Mouse (Mus musculus) urinary bladder, adult 18-20 months (tissue): ENCODE measurements around the gene Nfic.
A peak's percentile ranks its signal among the peaks of the same experiment; 100 is the strongest.

Source experiments
- DNase-seq, 2 experiments: peaks; one replicate each; pipeline ENCODE4 v3.0.0; 2022; ENCODE audit warnings: low spot score in 2 of 2, mixed read lengths in 2 of 2

The Nfic gene

DNA sequence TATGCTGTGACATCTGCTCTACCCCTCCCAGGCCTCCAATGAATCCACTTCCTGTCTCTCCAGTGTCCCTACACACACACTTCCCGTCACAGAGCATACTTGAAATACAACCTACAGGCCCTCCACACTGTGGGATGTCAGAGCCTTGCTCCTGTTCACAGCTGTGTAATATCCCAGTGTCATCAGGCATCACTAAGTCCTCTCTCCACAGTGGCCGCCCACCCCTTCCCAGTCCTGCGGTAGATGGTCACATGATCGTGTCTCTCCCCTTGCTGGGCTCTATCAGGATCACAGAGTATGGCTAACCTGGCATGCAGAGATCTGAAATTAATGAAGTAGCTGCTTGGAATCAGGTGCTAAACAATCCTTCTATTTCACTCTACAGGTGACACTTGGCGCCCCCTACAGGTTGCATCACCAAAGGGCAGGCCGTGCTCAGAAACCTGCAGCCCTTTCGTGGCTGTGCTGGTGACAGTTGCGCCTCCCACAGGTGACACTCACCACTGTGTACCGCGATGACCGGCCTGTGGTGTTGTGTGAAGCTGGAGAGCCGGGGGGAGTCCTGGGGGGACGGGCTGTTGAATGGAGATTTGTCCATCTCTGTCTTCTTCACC lies 49.7 kb downstream of the Nfic start:
- no peak for DNase-seq

DNA sequence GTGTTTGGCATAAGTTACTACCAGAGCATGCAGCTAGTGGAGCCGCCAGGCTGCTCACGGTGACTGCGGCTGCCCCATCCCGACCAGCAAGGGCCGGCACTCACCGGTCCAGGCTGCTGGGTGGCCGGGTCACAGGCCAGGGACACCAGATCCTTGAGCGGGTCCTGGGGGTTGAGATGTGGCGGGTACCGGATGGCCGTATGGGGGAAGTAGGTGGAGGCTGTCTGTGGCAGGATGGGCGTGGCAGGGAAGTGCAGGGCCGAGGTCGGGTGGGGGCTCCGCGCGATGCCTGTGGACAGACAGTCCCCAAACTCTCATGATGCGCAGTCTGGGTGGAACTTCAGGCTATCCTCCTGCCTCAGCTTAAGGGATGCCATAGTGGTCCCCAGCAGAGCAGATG lies 50.7 kb downstream of the Nfic start:
- no peak for DNase-seq

DNA sequence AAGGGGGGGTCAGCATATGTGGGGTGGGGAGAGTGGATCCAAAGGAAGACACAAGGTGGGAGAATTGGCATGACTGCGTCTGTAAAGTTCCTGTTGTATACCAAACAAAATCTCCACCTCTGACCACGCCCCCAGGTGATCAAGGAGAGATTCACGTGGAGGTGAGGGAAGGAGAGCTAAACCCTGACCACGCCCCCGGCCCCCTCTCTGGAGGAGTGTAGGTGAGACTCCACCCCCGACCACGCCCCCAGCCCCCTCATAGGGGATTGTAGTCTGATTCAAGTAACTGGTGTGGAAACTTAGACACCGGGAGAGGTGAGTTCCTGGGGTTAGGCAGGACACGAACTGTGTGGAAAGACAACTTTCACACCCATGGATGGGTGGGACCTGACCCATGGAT lies 51.4 kb downstream of the Nfic start:
- DNase-seq = no peak

DNA sequence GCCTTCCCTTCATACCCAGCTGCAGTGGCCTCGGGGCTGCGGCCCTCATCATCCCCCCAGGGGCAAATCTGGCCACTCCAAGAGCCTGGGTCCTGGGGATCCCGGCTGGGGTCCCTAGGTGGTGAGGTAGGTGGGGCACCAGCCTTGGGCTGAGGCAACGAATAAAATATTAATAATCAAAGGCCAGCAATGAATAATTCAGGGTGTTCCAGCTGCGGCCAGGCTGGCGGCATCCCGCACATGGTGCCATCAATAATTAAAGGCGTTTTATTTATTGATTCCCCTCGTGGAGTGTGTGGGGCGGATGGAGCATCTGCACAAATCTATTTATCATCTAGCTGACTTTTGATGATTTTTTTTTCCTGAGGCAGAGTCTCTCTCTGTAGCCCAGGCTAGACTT lies 51.9 kb downstream of the Nfic start:
- no peak for DNase-seq

DNA sequence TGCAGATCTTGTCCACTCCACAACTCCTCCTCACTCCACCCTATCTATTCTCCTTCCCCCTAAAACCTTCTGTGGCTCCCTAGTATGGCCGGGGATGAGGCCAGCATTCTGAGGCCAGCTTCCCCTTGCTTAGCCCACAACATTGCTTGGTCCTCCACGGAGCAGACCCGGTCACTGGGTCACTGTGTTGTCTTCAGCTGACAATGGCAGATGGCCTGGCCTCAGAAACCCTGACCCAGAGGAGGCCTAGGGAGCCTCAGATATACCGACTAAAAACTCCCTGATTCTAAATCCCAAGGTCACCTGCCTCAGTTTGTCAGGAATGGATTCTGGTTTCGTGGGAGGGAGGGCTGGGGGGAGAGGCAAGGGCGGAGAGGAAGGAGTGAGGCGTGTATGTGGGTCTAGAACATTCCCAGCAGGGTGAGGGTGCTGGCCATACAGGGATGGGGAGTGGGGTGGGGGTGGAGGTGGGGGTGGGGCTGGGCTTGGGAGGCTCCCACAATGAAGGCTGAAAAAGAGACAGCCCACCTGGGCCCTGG lies 53.1 kb downstream of the Nfic start:
- no peak for DNase-seq

DNA sequence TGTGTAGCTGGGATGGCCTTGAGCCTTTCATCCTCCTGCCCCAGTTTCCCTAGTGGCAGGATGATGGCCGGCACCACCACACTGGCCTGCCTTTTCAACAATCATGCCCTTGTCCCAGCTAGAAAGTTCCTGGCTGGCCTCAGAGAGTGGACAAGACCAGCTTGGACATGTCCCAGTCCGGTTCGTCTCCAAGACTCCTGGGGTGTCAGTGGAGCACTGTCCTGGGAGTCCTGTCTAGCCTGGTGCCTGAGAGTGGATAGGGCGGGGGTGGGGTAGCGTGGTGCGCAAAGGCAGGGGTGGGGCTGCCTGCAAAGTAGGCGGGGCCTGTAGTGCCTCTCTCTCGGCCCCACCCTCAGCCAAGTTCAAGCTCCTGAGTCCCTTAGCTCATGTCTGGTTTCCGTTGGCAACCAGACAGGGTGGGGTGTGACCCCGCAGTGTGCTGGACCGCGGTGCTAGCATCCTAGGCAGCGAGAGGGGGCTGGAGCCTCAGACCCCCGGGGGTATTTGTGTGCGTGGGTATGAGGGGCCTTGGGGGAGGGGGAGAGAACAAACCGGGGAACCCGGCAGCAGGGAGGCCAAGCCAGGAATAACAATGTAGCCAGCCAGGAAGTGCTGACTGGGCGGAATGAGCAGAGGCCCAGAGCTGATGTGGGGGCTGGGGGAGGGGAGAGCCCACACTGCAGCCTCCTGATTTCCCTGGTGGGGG lies 53.8 kb downstream of the Nfic start:
- DNase-seq = peak in 1 of 2 experiments; percentile 74

DNA sequence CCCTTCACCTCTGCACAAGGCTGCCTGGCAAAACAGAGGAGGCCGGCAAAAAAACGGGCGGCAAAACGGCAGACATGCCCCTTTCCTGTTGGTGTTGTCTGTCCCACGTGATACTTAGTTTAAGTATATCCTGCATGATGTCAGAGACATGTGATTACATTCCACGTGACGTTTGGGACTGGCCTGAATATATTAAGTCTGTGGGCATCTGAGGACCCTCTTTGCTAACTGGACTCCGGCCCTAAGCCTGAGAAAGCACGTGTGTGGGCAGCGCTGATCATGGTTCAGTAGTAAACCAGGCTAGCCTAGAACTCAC lies 54.3 kb downstream of the Nfic start:
- no peak for DNase-seq

DNA sequence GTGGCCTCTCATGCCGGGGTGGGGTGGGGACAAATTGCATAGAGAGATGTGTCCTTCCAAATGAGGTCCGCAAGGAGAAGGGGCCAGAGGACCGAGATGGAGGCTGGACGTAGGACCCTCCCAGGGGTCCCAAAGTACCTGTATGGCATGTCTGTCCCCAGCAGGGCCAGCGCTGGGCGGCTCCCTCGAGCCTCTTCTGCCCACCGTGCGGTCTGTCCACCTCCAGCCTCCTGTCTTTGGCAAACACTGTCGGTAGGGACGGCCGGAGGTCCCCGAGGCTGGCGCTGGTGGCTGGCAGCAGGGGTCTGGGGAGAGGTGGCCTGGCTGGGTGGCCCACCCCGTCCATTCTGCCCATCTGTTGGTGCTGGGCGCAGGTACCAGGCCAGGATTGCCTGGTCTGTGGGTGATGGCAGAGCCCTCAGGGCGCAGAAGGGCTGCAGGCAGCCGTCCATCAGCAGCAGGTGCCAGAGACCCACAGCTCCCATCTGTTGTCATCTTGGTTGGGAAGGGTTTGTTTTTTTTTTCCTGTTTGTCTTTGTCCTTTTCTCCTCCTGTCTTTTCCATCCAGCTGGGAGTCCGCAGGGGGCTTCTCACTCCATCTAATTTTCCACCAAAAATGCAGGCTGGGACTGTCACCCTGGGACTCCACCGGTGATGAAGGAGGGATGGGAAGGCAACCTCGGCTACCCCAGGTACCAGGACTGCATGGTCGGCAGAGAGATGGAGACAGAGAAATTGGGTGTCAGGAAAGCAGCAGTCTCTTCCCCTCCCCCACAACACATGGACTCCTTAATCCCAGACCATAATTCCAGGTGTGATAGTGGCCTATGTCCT lies 54.8 kb downstream of the Nfic start:
- no peak for DNase-seq

DNA sequence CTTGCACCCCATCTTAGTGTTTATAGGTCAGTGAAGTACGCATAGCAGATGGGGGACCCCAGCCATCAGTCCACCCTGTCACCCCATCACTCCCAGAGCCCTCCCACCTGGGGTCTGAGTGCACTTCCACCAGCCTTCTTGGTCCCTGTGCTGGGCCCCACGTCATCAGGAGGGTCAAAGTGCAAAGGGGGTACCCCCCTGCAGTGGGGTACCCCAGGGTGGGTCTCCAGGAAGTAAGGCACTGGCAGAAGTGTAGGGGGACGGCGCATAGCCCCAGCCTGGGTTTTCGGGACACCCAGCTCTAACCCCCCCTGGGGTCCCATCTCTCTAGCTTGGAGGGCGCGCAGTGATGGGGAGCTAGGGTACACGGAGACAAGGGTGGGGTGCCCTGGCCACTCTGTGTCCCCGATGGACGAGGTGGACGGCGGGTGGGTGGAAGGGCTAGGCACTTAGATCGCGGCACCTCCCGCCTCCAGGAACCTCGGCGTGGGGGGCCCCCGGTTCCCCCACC lies 55.6 kb downstream of the Nfic start:
- no peak for DNase-seq

DNA sequence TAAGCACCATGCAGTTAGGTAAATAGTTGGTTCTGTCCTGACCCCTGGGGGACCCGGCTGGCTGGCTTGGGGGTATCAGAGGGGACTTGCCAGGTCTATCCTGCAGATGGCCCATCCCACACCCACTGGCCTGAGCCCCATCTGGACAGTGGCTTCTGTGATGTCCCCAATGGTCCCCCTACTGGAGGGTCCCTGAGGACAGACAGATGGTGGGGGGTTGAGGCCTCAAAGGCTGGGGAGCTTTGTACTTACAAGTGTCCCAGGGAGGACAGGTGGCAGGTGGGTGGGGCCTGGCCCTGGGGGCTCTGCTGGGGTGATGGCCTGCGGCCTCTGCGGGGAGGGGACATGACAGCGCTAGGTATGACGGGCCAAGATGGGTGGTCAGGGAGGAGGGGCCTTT lies 56.1 kb downstream of the Nfic start:
- no peak for DNase-seq

DNA sequence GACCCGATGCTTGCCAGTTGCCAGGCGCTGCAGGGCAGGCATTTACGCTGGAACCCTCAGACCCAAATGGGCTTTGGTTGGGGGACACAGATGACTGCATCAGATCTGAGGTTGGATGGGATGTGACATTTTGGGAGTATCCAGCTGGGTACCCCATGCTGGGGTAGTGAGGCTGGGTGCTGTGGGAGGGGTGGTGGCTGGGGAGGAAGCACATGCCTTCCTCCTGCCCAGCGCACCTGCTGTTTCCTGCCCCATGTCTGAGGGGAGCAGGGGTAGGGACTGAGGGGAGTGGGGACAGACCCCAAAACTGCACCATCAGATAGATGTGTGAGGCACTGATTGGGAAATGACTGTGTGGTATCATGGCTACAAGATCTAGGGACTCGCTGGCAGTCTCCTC lies 58.7 kb downstream of the Nfic start:
- no peak for DNase-seq

DNA sequence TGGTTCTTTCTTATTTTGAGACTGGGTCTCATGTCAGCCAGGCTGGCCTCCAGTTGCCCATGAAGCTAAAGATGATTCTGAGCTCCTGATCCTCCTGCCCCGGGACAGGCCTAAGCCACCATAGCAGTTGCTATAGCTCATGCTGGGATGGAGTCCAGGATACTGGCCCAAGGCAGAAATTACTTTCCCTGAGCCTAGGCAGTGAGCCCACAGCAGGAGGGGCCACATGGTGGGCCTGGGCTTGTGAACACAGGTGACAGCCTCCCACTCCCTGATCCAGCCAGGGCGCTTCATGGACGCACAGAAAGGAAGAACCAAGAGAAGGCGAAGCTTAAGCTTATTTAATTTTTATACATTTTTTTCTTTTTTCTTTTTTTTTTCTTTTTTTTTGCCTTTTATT lies 59.6 kb downstream of the Nfic start:
- no peak for DNase-seq

DNA sequence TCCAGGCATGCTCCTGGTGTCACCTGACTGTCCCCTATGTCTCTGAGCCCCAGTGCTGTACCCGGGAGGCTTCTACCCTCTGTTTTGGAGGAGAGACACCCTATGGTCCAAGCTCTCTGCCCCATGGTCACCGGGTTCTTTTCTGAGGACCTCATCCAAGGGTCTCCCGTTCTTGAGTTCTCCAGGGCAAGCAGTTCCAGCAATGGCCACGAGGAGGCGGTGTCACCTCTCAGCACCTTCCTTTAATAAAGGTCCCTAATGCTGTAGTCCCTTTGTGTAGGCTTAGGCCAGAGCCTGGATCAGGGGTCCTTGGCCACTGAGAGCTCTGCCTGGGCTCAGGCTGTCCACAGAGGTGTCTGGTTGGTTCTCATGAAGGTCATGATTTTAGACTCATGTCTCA lies 60.3 kb downstream of the Nfic start:
- no peak for DNase-seq

DNA sequence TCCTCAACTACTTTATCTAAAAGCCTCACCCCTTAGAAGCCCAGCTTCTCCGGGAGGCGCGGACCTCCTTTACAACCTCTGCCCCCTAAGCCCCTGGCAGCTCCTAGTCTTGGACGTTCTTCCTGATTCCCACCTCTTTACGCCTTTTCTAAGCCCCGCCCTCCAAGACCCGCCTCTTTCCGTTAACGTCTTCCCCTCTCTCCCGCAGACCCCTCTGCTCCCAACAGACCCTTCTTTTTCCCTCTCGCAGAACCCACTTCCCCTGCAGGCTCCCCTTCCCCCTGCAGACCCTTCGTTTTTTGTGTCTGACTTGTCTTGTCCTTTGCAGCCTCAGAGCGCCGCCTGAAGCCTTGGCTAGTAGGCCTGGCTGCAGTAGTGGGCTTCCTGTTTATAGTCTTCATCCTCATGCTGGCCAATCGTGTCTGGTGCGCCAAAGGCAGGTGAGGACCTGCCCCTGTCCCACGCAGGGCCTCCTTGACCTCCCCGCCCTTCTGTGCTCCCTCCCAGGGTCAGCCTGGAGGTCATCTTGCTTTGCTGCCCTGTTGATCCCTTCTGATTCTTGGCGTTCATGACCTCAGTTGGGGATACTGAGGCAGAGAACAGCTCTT lies 61.9 kb downstream of the Nfic start:
- no peak for DNase-seq

DNA sequence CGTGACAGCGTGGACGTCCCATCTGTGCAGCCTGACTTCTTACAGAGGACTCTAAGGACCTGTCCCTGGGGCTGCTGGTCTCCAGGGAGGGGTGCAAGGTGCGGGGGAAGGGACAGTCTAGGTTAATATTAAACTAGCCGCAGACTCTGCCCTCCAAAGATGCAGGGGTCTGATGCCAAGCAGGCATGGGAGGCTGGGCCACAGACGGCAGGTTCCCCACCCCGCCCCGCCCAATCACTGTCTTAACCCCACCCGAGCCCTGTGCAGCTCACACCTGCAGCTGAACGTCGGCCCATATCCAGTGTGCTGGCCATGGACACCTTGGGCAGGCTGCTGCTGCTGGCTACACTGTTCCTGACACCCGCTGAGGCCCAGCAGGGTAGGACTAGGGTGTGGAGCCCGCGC lies 62.7 kb downstream of the Nfic start, which contains the start of gene Smim24:
Smim24 (plus strand) TSS at position 271 of the 405 bp plus-strand sequence.
- DNase-seq = no peak

DNA sequence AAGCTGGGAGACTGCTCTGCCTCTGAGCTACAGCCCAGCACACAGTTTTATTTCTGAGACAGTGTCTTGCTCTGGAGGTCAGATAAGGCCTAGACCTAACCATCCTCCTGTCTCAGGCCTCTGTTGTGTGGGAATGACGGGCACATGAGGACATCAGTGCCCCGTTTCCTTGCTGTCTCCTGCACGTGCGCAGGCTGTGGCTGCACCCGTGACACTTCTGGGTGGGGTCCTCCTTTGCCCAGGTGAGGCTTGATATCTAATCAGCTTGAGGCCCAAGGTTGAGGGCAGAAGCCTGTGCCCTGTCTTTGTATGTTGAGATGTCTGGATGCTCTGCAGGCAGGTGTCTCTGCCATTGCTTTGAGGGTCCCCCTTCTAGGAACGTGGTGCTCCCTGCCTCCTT lies 63.2 kb downstream of the Nfic start:
- no peak for DNase-seq

DNA sequence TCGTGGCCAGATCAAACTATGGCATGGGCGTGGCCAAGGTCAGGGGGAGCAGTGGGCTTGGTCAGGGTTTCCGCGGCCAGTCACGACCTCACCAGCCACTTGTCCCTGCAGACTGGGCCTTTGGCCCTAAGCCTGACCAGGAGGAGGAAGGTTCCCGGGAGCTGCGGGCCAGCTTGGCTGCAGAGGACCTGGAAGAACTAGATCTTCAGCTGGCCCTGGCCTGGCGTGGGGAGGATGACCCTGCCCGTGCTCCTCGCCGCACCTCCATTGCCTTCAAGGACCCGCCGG lies 64.8 kb downstream of the Nfic start:
- DNase-seq = no peak

DNA sequence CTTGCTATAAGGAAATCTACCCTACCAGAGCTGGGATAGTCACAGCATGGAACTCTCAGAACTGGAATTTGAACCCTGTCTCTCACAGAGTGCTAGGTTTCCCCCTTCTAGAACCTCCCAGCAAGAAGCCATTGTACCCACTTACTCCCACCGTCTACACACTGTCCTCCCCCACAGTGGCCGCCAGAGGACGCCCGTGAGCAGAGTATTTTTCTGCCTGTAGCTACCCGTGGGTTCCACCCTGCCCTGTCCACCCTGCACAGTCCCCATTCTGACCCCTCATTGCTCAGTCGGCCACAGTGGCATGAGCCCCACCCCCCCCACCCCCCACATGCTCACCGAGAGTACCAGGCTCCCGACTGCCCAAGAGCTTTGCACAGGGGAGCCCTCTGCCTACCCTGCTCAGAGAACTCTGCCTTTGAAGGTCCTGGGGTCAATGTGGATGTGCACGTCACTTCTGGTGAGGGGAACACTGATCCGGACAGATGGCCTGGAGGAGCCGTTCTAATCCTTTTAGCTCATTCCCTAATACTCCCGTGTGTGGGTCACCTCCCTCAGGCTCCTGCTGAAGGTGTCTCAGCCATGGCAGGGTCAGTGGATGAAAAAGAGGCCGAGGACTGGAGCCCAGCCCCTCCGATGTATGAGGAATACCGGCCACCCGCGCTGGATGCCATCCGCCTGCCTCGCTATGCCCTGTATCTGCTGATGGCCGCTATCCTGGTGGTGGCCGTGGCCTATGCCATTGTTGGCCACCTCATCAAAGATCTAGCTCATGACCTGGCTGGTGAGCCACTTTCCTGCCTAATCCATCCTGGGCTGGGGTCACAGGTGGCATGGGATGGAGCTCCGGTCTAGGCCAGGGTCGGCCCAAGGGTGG lies 65.4 kb downstream of the Nfic start:
- DNase-seq = peak in 1 of 2 experiments; percentile 65

DNA sequence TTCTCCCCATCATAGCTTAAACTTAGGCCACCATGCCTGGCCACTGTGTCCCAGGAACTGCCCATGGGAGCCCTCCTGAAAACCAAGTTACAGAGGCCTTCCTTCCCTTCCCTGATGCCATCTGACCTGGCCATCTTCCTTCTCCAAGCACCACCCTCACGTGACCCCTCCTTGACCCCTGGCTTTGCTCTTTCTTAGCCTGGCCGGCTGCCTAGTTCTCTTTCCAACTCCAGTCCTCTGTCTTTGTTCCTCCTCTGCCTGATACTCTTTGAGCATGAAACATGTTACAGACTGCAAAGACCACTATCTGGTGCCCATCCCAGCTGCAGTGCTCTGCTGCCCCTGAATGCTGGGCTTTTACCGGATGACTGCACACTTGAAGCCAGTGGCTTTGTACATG lies 66.1 kb downstream of the Nfic start:
- DNase-seq = no peak

DNA sequence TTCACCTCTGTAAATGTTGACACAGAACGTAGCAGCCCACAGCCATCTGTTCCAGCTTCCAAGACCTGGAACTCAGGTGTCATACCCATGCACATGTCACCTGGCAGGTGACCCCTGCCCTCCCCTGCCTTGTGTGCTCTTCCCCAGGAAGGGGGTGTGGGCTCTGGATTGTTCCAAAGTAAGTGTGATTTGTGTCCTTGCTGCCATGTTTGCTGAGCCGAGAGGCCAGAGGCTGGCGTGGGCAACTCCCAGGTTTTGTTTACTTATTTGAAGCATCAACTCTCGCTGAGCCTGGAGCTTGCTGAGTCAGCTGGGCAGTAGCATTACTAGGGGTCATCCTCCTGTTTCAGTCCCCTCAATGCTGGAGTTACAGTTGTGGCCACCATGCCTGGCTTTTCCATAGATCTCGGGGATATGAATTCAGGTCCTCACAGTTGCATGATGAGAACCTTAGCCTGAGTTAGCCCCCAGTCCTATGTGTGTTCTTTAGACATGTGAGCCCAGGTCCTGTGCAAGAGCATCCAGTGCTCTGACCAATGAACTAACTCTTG lies 66.9 kb downstream of the Nfic start, which contains the start of gene Gm48552:
Gm48552 (plus strand) TSS at position 501 of the 551 bp plus-strand sequence.
- DNase-seq = no peak

DNA sequence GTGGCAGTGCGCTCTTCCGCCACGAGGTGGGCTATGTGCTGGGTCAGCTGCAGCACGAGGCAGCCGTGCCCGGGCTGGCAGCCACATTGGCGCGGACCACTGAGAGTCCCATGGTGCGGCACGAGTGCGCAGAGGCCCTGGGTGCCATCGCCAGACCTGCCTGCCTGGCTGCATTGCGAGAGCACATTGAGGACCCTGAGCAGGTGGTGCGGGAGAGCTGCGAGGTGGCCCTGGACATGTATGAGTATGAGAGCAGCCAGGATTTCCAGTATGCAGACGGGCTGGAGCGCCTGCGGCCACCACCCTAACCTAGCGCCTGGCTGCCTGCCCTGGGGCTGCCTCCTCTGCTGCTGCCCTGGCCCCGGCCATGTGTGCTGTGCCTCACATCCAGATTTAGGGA lies 67.7 kb downstream of the Nfic start:
- DNase-seq = no peak
